Mouse (Mus musculus): ENCODE data around the gene Fgfr2. TPM values are rescaled to one million over a fixed set of nuclear protein-coding genes. Genes with fewer than 3 reads are reported as not detected.

Gene Fgfr2
- polyA plus RNA-seq, 1 experiment from 2014 or later, result 133 TPM

- no peak overlapping the region for H3K4me3 ChIP-seq (ENCODE audit: low read length)
- ATAC-seq (ENCODE audit: low FRiP score, low TSS enrichment), result no peak
- no peak overlapping the region for H3K9ac ChIP-seq (ENCODE audit: low read depth, low read length)
- H3K36me3 ChIP-seq (ENCODE audit: control insufficient read depth, insufficient read depth, low read length), result no peaks in the 10 kb centered on the region
- H3K4me1 ChIP-seq (ENCODE audit: control insufficient read depth, insufficient read depth, low read length), result no peaks in the 10 kb centered on the region
- no peak overlapping the region for H3K4me2 ChIP-seq (replicated peaks; ENCODE audit: low read depth, low read length)
- H3K9me3 ChIP-seq (ENCODE audit: control insufficient read depth, low read length), result no peaks in the 10 kb centered on the region
- no peak overlapping the region for H3K27ac ChIP-seq (ENCODE audit: low read depth, low read length)
- H3K27me3 ChIP-seq (ENCODE audit: control insufficient read depth, insufficient read depth, low read length), result no peaks in the 10 kb centered on the region
- 61% methylated on average over 3 of the region's 3 CpGs for WGBS
Observed at GRCm38 (mm10) chr7:132585695-132586491, 537.3 kb downstream of the Fgfr2 start.

GRCm38 (mm10) chr7:132581441-132581840 is 541.7 kb downstream of the Fgfr2 start:
- H3K4me1 ChIP-seq (ENCODE audit: control insufficient read depth, insufficient read depth, low read length), result peaks cover 3% of the 10 kb centered on the region; the same call in 1 of the 2 replicates
- ATAC-seq (ENCODE audit: low FRiP score, low TSS enrichment), result no peak
- H3K9ac ChIP-seq (ENCODE audit: low read depth, low read length), result no peak overlapping the region
- no peaks in the 10 kb centered on the region for H3K27me3 ChIP-seq (ENCODE audit: control insufficient read depth, insufficient read depth, low read length)
- H3K9me3 ChIP-seq (ENCODE audit: control insufficient read depth, low read length), result no peaks in the 10 kb centered on the region
- H3K36me3 ChIP-seq (ENCODE audit: control insufficient read depth, insufficient read depth, low read length), result no peaks in the 10 kb centered on the region
- 97% methylated on average over 2 of the region's 2 CpGs for whole genome bisulfite sequencing
- H3K4me3 ChIP-seq (ENCODE audit: low read length), result no peak overlapping the region
- no peak overlapping the region for H3K4me2 ChIP-seq (replicated peaks; ENCODE audit: low read depth, low read length)
- no peak overlapping the region for H3K27ac ChIP-seq (ENCODE audit: low read depth, low read length)

GRCm38 (mm10) chr7:132580511-132580910 is 542.6 kb downstream of the Fgfr2 start:
- H3K9ac ChIP-seq (ENCODE audit: low read depth, low read length), result no peak overlapping the region
- H3K9me3 ChIP-seq (ENCODE audit: control insufficient read depth, low read length), result no peaks in the 10 kb centered on the region
- ATAC-seq (ENCODE audit: low FRiP score, low TSS enrichment), result no peak
- no peak overlapping the region for H3K27ac ChIP-seq (ENCODE audit: low read depth, low read length)
- H3K4me2 ChIP-seq (replicated peaks; ENCODE audit: low read depth, low read length), result no peak overlapping the region
- peaks cover 3% of the 10 kb centered on the region; the same call in 1 of the 2 replicates for H3K4me1 ChIP-seq (ENCODE audit: control insufficient read depth, insufficient read depth, low read length)
- 76% methylated on average over 6 of the region's 6 CpGs for WGBS
- no peaks in the 10 kb centered on the region for H3K27me3 ChIP-seq (ENCODE audit: control insufficient read depth, insufficient read depth, low read length)
- no peaks in the 10 kb centered on the region for H3K36me3 ChIP-seq (ENCODE audit: control insufficient read depth, insufficient read depth, low read length)
- no peak overlapping the region for H3K4me3 ChIP-seq (ENCODE audit: low read length)

GRCm38 (mm10) chr7:132576891-132577290 is 546.3 kb downstream of the Fgfr2 start:
- ATAC-seq (ENCODE audit: low FRiP score, low TSS enrichment), result no peak
- H3K9ac ChIP-seq (ENCODE audit: low read depth, low read length), result no peak overlapping the region
- peaks cover 18% of the 10 kb centered on the region for H3K4me1 ChIP-seq (ENCODE audit: control insufficient read depth, insufficient read depth, low read length)
- peak overlapping the region; percentile 72; the same call in 1 of the 2 replicates for H3K4me3 ChIP-seq (ENCODE audit: low read length)
- 66% methylated on average over 4 of the region's 4 CpGs for WGBS
- H3K9me3 ChIP-seq (ENCODE audit: control insufficient read depth, low read length), result no peaks in the 10 kb centered on the region
- no peak overlapping the region; the same call in 1 of the 2 replicates for H3K4me2 ChIP-seq (replicated peaks; ENCODE audit: low read depth, low read length)
- no peak overlapping the region for H3K27ac ChIP-seq (ENCODE audit: low read depth, low read length)
- H3K27me3 ChIP-seq (ENCODE audit: control insufficient read depth, insufficient read depth, low read length), result no peaks in the 10 kb centered on the region
- H3K36me3 ChIP-seq (ENCODE audit: control insufficient read depth, insufficient read depth, low read length), result no peaks in the 10 kb centered on the region

GRCm38 (mm10) chr7:132576116-132576650 is 547.0 kb downstream of the Fgfr2 start, which contains the start of gene Oat:
TSS of gene Oat (minus strand) at chr7:132576398.
- peak within 1 kb of the TSS; percentile 66 for H3K4me2 ChIP-seq (replicated peaks; ENCODE audit: low read depth, low read length)
- H3K27ac ChIP-seq (ENCODE audit: low read depth, low read length), result peak within 1 kb of the TSS; percentile 91
- peak within 1 kb of the TSS; percentile 78 for H3K9ac ChIP-seq (ENCODE audit: low read depth, low read length)
- peak; percentile 98 for ATAC-seq (ENCODE audit: low FRiP score, low TSS enrichment)
- WGBS, result under 1% methylated on average over 49 of the region's 49 CpGs
- no peaks in the 10 kb centered on the region for H3K9me3 ChIP-seq (ENCODE audit: control insufficient read depth, low read length)
- H3K27me3 ChIP-seq (ENCODE audit: control insufficient read depth, insufficient read depth, low read length), result no peaks in the 10 kb centered on the region
- peak within 1 kb of the TSS; percentile 72 for H3K4me3 ChIP-seq (ENCODE audit: low read length)
- peaks cover 18% of the 10 kb centered on the region for H3K4me1 ChIP-seq (ENCODE audit: control insufficient read depth, insufficient read depth, low read length)
- H3K36me3 ChIP-seq (ENCODE audit: control insufficient read depth, insufficient read depth, low read length), result no peaks in the 10 kb centered on the region

- H3K9ac ChIP-seq (ENCODE audit: low read depth, low read length), result peak overlapping the region; percentile 78
- no peaks in the 10 kb centered on the region for H3K27me3 ChIP-seq (ENCODE audit: control insufficient read depth, insufficient read depth, low read length)
- H3K27ac ChIP-seq (ENCODE audit: low read depth, low read length), result peak overlapping the region; percentile 91
- peak; percentile 87 for ATAC-seq (ENCODE audit: low FRiP score, low TSS enrichment)
- no peaks in the 10 kb centered on the region for H3K36me3 ChIP-seq (ENCODE audit: control insufficient read depth, insufficient read depth, low read length)
- H3K9me3 ChIP-seq (ENCODE audit: control insufficient read depth, low read length), result no peaks in the 10 kb centered on the region
- H3K4me2 ChIP-seq (replicated peaks; ENCODE audit: low read depth, low read length), result peak overlapping the region; percentile 66
- WGBS, result 0% methylated on average over 12 of the region's 13 CpGs
- H3K4me1 ChIP-seq (ENCODE audit: control insufficient read depth, insufficient read depth, low read length), result peaks cover 18% of the 10 kb centered on the region
- peak overlapping the region; percentile 72 for H3K4me3 ChIP-seq (ENCODE audit: low read length)
Observed at GRCm38 (mm10) chr7:132575623-132576022, 547.5 kb downstream of the Fgfr2 start.

- Histone ChIP-seq H3K4me3 (ENCODE audit: low read length) (no peak overlapping the region), H3K27me3 (ENCODE audit: control insufficient read depth, insufficient read depth, low read length) (no peaks in the 10 kb centered on the region), H3K36me3 (ENCODE audit: control insufficient read depth, insufficient read depth, low read length) (peaks cover 5% of the 10 kb centered on the region; the same call in 1 of the 2 replicates), H3K27ac (ENCODE audit: low read depth, low read length) (no peak overlapping the region), H3K4me1 (ENCODE audit: control insufficient read depth, insufficient read depth, low read length) (peaks cover 18% of the 10 kb centered on the region), H3K9me3 (ENCODE audit: control insufficient read depth, low read length) (no peaks in the 10 kb centered on the region), H3K9ac (ENCODE audit: low read depth, low read length) (no peak overlapping the region), H3K4me2 (replicated peaks; ENCODE audit: low read depth, low read length) (no peak overlapping the region)
- no peak for ATAC-seq (ENCODE audit: low FRiP score, low TSS enrichment)
- WGBS, result 90% methylated on average over 5 of the region's 5 CpGs
Observed at GRCm38 (mm10) chr7:132574646-132575045, 548.5 kb downstream of the Fgfr2 start.

GRCm38 (mm10) chr7:132573205-132573604 is 549.9 kb downstream of the Fgfr2 start:
- no peak overlapping the region for H3K4me3 ChIP-seq (ENCODE audit: low read length)
- H3K4me2 ChIP-seq (replicated peaks; ENCODE audit: low read depth, low read length), result no peak overlapping the region
- H3K9ac ChIP-seq (ENCODE audit: low read depth, low read length), result no peak overlapping the region
- peaks cover 16% of the 10 kb centered on the region for H3K36me3 ChIP-seq (ENCODE audit: control insufficient read depth, insufficient read depth, low read length)
- no peak overlapping the region for H3K27ac ChIP-seq (ENCODE audit: low read depth, low read length)
- no peaks in the 10 kb centered on the region for H3K27me3 ChIP-seq (ENCODE audit: control insufficient read depth, insufficient read depth, low read length)
- 62% methylated on average over 6 of the region's 6 CpGs for WGBS
- H3K4me1 ChIP-seq (ENCODE audit: control insufficient read depth, insufficient read depth, low read length), result peaks cover 18% of the 10 kb centered on the region
- no peaks in the 10 kb centered on the region for H3K9me3 ChIP-seq (ENCODE audit: control insufficient read depth, low read length)
- ATAC-seq (ENCODE audit: low FRiP score, low TSS enrichment), result no peak

GRCm38 (mm10) chr7:132572738-132573137 is 550.4 kb downstream of the Fgfr2 start:
- Histone ChIP-seq H3K36me3 (ENCODE audit: control insufficient read depth, insufficient read depth, low read length) (peaks cover 19% of the 10 kb centered on the region), H3K4me1 (ENCODE audit: control insufficient read depth, insufficient read depth, low read length) (peaks cover 18% of the 10 kb centered on the region), H3K9ac (ENCODE audit: low read depth, low read length) (no peak overlapping the region), H3K9me3 (ENCODE audit: control insufficient read depth, low read length) (no peaks in the 10 kb centered on the region), H3K4me3 (ENCODE audit: low read length) (no peak overlapping the region), H3K27me3 (ENCODE audit: control insufficient read depth, insufficient read depth, low read length) (no peaks in the 10 kb centered on the region), H3K4me2 (replicated peaks; ENCODE audit: low read depth, low read length) (no peak overlapping the region), H3K27ac (ENCODE audit: low read depth, low read length) (no peak overlapping the region)
- no peak for ATAC-seq (ENCODE audit: low FRiP score, low TSS enrichment)
- WGBS, result 79% methylated on average over 3 of the region's 3 CpGs

All from kidney, embryonic 14.5 days (tissue).